Mouse (Mus musculus) spleen, postnatal 10 days (tissue): Measurements from ENCODE around the gene Trim17.
A peak's percentile ranks its signal among the peaks of the same experiment; 100 is the strongest.

Experiments
- DNase-seq, 2 experiments: peaks; one replicate each; pipeline ENCODE4 v3.0.0; 2021 to 2022; ENCODE audit warnings: low spot score in 2 of 2

Trim17 gene

DNA sequence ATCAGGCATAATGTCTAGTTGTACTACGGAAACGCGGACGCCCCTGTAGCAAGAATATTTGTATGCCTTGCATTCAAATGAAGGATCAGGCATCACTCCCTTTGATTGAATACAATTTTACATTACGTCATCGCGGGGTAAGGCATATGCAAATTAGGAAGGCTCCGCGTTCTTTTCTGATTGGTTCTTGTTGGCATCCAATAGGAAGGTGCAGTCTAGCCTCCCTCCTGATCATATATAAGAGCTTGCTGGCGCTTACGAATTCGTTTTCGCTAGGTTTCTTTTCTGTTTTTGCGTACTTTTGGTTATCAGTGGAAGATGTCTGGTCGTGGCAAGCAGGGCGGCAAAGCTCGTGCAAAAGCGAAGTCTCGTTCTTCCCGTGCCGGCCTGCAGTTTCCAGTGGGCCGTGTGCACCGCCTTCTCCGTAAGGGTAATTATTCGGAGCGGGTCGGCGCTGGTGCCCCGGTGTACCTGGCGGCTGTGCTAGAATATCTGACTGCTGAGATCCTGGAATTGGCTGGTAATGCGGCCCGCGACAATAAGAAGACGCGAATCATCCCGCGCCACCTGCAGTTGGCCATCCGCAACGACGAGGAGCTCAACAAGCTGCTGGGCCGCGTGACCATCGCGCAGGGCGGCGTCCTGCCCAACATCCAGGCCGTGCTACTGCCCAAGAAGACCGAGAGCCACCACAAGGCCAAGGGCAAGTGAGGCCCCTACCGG lies at the start of gene Trim17, which contains the start of gene Hist3h2a:
Trim17 (plus strand) TSS at position 266 of the 723 bp plus-strand sequence.
Hist3h2a (plus strand) TSS at position 266 of the 723 bp plus-strand sequence.
- DNase-seq, result peak; percentile 86 to 90

DNA sequence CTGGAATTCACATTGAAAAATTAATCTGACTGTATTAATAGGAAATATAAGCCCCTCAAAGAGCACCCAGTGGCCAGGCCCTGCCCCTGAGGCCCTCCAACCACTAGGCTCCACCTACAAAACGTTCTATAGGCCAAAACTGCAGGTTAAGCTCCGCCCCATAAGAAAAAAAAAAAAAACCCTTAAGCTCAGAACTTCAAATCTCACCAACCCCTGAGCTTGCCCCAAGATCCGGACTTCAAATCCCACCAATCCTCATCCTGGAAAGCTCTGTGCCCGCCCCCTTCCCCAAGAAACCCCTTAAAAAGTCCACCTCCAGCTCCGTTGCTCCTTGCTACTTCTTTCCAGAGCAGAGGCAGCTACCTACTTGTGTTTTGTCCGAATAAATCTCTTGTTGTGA lies 49.6 kb upstream of the Trim17 start:
- DNase-seq, result peak in 1 of 2 experiments; percentile 43

DNA sequence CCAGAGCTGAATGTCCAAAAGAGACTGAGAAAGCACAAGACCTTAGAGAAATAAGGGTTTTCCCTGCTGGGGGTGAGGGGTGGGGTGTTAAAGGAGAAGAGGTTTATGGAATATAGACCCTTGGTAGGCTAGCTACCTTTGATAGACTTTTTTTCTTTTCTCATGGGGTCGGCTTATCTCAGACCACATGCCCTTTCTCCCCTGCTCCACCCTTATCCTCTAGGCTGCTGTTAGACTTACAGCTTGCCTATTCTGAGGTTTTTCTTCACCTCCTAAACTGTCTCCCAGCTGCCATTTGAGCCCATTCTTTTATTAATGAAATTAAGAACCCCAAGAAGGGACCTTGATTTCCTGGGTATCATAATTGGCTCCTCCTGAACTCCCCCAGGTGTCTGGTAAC lies 40.7 kb upstream of the Trim17 start:
- no peak for DNase-seq

DNA sequence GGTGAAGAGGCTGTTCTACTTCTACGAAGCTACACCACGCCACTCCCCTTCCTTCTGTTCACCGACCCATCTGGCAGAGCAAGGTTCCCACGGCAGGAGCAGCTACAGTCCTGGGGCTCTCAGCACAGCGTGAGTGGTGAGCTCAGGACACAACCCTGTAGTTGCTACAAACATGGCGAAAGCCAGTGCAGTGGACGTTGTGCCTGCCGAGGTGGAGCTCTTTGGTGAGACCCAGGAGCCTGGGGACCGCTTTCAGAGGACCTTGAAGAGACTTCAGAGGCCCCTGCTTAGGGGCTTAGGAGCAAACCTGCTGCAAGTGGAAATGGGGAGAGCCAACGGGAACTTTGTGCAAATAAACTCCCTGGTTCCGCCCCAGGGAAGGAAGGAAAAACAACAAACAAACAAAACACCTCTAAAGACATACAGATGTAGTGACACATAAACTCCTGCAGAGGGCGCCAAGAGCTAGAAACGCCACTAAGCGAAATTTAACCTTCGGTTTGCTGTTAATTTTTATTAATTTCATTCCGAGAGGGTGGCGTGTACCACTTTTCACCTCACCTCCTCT lies 39.9 kb upstream of the Trim17 start:
- DNase-seq, result peak; percentile 70 to 73

DNA sequence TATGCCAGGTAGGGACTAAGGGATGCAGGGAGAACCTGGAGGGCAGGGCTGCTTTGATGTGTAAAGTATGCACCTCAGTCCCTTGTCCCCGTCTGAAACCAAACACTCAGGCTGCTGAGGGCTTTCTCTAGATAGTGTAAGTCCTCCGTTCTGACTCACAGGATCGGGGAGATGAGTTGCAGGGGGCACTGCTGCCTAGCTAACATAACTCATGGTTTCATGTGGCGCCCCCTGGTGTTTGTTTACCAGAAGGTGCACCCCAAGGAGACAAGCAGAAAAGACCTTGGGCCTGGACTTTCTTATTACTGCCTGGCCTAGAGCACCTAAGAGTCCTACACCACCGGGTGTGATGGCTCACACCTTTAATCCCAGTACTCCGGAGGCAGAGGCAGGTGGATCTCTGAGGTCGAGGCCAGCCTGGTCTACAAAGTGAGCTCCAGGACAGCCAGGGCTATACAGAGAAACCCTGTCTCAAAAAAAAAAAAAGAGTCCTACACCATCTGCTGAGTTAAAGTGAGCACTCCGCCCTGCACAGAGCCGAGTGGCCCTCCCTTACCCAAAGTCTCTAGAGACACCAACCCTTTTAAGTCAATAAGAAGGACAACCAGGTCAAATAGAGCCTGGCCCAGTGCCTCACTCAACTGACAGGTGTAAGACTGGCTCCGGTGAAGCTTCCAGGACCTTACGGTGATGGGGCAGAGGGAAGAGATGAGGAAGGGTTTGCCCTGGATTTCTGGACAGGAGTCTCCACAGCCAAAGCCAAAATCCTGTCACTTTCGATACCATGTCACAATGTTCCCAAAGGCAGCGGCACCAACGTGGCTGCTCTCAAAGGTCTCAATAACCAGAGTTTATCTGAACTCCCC lies 37.4 kb upstream of the Trim17 start:
- DNase-seq, result peak; percentile 82 to 93

DNA sequence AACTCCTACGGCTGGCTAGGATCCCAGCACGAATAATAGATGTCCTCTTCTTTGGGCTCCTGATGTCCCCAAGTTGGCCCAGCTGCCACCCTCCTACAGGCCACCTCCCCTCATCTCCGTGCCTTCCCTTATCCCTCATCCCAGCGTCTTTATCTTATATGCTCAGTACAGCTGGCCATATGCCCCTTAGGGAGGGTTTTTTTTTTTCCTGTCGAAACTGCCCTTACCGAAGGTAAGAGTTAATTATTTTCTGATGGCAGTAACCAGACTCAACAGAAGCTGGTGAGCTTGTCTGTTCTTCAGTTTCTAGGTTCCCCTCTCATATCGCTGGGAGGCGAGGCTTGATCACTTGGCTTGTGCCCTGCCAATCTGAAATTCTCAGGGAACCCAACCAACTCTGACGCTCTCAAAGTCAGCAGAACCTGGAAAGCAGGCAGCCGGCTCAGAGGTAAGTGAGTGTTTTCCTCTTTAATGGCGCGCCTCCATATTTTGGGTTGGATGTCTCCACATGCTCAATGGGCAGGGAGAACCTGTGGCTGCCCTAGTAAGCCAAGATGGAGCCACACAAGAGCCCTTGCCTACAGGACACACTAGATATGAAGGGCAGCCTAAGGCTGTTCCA lies 36.6 kb upstream of the Trim17 start, which contains the start of gene Btnl10:
Btnl10 (plus strand) TSS at position 164 of the 622 bp plus-strand sequence.
- DNase-seq, result peak; percentile 43 to 74

DNA sequence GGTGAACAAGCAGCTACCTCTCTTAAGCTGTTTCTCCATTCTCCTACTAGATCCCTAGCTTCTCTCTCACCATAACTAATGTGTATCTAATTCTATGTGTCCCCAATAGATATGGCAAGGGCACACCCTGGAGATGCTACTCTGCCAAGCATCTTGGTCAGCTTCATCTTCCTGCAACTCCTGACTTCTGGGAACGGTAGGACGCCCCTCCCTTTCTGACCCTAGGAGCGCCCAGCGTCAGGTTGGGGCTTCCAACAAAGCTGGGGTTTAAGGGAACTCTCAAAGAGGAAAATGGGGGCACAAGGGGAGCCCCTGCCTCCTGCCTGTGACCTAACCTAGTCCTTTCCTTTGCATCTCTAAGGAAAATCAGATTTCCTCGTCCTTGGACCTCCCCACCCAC lies 35.7 kb upstream of the Trim17 start:
- peak; percentile 36 to 51 for DNase-seq

DNA sequence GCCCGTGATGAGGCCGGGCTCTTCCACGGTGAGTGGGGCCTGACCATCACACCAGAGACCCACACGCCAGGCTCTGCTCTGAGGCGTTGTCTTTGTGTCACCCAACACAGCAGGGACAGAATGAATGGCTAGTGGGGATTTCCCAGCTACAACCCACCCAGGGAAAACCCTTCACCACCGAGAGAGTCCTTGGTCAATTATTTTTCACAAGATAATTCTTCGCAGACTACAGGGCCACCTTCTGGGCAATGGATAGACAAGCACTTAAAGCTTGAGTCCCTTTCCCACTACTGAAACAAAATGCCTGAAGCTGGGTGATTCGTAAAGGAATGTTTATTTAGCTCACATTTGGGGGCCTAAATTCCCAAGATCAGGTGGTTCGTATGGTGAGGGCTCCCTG lies 32.1 kb upstream of the Trim17 start:
- no peak for DNase-seq

DNA sequence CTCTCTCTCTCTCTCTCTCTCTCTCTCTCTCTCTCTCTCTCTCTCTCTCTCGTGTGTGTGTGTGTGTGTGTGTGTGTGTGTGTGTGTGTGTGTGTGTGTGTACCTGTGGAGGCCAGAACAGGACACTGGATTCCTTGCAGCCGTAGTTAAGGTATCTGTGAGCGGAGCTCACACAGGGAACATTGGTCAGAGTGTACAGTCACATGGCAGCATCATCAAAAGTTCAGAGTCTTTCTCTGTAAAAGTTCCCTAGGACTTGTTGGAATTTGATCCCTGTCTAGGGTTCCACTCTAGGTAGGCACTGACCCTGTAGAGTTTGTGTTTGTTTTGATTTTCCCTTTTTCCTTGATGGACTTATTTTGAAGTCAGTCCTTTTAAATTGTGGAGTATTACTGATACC lies 27.8 kb upstream of the Trim17 start:
- DNase-seq, result no peak

DNA sequence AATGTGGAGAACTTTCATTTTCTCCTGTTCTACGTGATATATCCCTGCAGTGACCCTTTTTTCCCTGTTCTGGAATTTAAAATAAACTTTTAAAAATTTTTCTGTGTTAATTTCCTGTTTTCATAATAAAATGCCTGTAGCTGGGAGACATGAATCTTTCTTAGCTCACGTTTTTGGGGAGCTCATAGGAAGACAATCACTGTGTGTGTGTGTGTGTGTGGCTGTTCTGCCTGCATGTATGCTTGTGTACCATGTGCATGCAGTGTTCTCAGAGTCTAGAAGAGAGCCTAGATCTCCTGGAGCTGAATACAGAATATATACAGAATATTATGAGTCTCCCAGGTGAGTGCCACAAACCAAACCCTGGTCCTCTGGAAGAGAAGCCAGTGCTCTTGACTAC lies 27.4 kb upstream of the Trim17 start:
- no peak for DNase-seq

DNA sequence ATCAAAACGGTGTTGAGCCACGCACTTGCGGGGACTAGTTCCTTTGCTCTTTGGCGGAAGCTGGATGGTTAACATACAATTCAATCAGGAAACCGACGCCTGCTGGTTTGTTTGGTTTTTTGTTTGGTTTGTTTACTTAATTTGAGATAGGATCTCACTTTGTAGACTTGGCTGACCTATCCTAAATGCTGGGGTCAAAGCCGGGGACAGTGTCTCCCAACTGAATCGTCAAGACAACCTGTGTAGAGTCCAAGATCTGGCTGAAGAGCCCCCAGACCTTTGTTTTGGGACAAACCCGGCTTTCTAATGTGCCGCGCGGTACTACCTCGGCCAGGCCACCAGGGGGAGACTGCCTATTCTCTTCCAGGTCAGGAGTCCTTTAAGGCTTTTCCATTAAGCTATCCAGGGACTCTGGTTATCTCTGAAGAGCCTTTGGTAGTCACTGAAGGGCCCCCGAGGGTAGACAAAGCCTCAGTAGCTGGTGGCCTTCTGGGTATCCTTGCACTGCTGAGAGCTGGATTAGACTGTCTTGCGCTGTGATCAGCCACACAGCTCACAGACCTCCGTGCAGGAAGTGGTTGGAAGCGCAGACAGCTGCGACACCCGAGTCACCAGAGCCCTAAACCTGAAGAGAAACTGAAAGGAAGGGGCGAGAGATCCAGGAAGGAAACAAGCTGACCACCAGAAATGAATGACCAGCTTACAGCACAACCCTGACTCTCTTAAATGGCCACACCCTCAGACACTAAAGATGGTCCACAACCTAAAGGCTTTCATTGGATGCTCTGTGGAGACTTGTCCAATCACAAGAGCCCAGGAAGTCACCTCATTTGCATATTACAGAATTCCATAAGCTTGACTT lies 26.5 kb upstream of the Trim17 start:
- DNase-seq, result peak; percentile 74 to 81

DNA sequence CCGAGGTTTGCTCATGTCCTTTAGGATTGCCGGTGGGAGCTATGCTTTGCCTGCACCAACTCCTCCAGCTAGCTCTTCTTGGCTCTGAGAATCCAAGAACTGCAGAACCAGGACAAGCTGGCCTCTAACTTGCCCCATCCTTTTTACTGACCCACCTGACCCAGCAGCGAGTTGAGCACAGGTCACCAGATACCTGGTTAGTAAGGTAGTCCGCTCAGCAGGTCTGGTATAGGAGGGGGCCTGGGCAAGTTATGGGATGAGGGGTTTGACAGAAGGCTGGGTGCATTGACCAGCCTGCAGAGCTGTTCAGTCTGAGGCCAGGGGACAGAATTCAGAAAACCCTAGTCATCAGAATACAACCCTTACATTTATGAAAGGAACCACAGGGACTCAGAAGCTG lies 25.4 kb upstream of the Trim17 start:
- DNase-seq, result no peak

DNA sequence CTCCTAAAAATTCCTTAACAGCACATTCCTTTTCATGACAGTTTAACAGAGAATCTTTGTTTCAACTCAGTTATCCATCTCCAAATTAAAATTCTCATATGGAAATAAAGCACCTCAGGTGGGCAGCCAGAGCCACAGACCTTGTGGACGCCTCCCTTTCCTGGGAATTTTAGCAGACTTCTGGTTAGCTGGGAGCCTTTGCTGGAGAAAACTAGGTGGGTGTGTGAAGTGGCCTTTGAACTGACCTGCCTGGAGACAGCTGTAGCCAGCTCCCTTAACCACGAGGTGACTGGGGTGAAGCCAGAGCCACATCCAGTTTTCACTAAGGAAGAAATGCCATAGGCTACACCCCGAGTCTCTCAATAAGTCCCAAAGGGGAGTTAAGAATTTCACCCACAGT lies 24.8 kb upstream of the Trim17 start:
- DNase-seq, result no peak

DNA sequence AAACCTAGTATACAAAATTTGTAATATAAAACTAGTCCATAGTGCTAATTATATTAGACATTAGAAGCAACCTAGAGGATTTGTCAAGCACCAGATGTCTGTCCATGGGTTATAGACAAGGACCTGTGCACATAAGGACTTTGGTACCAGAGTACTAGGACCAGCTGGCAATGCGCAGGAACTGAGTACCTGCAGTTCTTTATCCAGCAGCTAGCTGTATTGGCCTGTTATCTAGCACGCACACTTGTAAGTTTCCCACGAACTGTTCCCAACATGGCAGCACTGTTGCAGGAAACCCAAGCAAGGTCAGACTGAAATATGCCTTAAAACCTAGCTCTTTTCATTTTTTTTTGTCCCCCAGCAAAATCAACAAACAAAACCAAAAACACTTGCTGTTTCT lies 24.2 kb upstream of the Trim17 start:
- no peak for DNase-seq

DNA sequence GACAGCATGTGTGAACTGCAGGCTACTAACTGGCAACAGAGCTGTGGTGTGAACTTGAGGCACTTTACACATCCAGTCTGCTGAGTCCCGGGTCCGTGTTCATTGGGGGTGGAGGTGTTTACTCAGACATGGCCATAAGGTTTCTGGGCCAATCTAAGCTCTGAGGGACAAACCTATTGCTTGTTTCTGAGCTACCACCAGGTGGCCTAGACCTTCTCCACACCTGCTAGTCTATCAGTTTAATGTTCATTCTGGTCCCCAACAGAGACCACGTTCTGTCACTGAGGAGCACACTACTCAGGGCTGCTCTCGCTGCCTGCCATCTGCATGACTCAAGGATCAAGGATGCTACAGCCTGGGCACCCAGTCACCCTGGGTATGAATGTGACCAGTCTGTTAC lies 22.9 kb upstream of the Trim17 start:
- DNase-seq, result peak in 1 of 2 experiments; percentile 49

DNA sequence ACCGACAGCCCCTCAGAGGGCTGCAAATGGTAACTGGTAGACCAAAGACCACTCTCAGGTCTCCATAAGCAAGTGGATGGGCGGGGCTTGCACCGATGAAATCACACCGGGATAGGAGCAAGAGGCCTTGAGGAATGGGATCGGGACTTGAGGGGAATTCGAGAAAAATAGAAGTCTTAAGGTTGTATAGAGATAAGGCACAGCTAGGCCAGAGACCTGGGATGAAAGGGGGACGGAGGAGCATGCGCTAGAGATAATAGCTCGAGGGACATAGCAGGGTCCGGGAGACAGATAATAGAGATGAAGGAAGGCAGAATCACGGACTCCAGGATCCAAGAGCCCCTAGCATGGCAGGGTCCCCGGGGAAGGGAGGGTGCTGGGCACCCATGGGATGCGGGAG lies 16.6 kb upstream of the Trim17 start:
- peak in 1 of 2 experiments; percentile 63 for DNase-seq

DNA sequence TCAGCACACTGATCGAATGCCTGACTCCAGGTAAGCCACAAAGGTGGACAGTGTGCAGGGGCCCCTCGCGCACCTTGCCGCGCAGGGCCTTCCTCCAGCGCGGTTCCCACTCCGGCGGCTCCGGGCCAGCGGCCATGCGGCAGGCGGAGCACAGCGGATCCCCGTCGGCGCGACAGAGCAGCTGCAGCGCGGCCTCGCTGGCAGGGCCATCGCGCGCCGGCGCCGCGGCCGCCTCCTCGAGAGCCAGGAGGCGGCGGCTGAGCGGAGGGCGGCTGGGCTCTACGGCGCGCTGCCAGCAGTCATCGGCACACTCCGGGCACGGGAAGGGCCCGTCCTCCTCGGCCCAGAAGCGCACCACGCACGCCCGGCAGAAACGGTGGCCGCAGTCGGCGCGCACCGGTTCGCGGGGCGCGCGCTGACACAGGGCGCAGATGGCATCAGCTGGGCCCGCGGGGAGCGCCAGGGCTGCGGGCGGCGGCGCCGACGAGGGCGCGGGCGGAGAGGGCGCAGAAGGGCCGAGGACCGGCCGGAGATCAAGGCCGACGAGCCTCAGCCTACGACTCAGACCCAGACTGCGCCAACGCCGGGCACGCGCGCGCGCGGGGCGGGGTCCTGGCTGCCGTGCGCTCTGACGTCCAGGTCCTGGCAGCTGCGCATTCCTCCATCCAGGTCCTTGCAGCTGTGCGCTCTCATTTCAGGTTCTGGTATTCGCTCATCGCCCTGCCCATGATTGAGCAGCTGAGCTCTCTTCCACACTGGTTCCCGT lies 16.0 kb upstream of the Trim17 start, which contains the start of gene Rnf187:
Rnf187 (minus strand) TSS at position 595 of the 766 bp plus-strand sequence.
- DNase-seq, result peak; percentile 88 to 93

DNA sequence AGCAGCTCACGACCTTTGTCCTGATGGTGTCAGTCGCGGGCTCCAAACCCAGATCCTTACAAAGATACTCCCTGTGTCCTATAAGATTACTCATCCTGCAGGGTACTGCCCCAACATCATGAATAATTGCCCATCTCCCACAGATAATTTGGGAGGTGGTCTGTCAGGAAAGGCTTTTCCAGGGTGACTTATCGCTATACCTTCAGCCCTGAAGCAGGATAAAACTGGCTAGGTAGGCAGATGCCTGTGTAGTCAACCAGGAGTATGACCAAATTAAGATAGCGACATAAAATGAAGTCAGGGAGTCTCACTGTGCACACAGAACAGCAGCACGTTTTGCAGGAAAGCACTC lies 15.4 kb upstream of the Trim17 start:
- no peak for DNase-seq

DNA sequence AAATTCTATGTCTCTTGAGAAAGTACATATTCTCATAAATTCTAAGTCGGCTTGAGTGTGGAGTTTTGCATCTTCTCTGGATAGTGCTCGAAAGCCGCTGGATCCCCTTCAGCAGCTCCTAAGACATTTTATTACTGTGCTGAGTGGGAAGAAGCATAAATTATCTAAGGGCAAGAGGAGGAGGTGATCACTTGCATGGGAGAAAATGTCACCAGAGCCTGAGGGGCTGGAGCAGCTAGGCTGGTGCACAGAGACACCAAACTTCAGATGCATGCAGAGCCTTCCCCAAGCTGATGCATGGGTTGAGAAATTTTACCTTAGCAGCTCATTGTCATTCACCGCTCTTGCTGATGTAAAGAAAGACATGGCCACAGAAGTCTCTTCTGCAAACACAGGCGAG lies 10.3 kb upstream of the Trim17 start:
- DNase-seq, result no peak

DNA sequence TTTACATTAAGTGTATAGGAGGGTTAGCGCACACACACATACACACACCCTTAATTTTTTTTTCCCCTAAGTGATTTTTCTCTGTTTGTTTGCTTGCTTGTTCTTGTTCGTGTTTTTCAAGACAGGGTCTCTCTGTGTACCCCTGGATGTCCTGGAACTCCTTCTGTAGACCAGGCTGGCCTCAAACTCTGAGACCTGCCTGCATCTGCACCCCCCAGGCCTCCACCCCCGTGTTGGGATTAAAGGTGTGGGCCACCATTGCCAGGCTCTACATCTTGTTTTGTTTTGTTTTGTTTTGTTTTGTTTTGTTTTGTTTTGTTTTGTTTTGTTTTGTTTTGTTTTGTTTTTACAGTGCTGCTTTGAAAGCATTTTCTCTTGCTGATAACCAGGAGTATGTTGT lies 7.2 kb upstream of the Trim17 start:
- no peak for DNase-seq
